Mouse (Mus musculus): ENCODE data around the gene C8g. TPM values are rescaled to one million over a fixed set of nuclear protein-coding genes. Genes with fewer than 3 reads are reported as not detected.

C8g gene
- polyA plus RNA-seq, 1 experiment from 2014 or later: 7.2 TPM

DNA sequence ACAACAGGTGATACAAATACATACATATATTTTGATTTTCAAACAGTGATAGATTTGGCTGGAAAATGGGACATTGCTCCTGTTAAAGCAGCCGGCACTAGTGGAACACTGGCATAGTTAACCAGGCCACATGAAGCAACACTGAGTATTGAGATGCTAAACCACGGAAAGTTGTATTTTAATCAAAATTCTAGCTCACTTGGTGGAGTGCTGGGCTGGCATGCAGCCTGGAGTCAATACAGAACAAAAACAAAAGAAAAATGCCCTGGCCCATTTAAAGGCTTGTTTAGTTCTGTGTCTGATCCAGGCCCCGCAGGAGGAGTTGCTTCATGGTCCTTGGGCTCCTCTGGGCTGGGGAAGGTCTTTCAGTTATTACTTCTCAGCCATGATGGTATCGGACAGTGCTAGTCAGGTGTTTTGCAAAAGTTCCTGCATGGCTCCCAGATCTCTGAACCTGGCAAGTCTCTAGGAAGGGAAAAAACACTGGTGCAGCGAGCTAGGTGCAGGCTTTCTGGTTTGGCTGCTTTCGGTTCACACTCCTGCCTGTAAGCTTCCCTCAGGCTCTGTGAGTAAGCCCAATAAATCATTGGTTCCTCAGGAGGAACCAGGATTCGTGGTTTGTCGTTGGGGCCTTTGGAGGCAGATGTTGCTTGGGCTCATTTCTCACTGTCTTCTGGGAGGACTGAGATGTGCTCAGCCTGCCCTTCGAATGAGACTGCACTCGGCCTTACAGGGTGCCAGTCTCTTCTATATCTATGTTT lies 21.8 kb downstream of the C8g start:
- Histone ChIP-seq H3K36me3 (no peaks in the 10 kb centered on the region), H3K27ac (replicated peaks) (peak overlapping the region; percentile 18; the same call in 1 of the 2 replicates), H3K9me3 (replicated peaks) (no peaks in the 10 kb centered on the region), H3K4me1 (no peaks in the 10 kb centered on the region), H3K4me2 (replicated peaks) (no peak overlapping the region), H3K27me3 (no peaks in the 10 kb centered on the region), H3K4me3 (replicated peaks) (no peak overlapping the region), H3K9ac (no peak overlapping the region)
- 59% methylated on average over 10 of the region's 10 CpGs for WGBS
- ATAC-seq (ENCODE audit: insufficient number of reproducible peaks, low FRiP score, low TSS enrichment, low read depth): no peak

- H3K4me2 ChIP-seq (replicated peaks): no peak overlapping the region
- H3K9me3 ChIP-seq (replicated peaks): no peaks in the 10 kb centered on the region
- H3K36me3 ChIP-seq: no peaks in the 10 kb centered on the region
- H3K4me1 ChIP-seq: no peaks in the 10 kb centered on the region
- no peak overlapping the region for H3K27ac ChIP-seq (replicated peaks)
- H3K4me3 ChIP-seq (replicated peaks): no peak overlapping the region
- no peaks in the 10 kb centered on the region for H3K27me3 ChIP-seq
- ATAC-seq (ENCODE audit: insufficient number of reproducible peaks, low FRiP score, low TSS enrichment, low read depth): no peak
- H3K9ac ChIP-seq: no peak overlapping the region
- WGBS: 90% methylated on average over 3 of the region's 3 CpGs
Observed at GRCm38 (mm10) chr2:25477967-25478675, 23.4 kb downstream of the C8g start.

- Histone ChIP-seq H3K4me3 (replicated peaks) (no peak overlapping the region), H3K4me2 (replicated peaks) (no peak overlapping the region), H3K4me1 (no peaks in the 10 kb centered on the region), H3K27ac (replicated peaks) (no peak overlapping the region), H3K9ac (no peak overlapping the region), H3K36me3 (no peaks in the 10 kb centered on the region), H3K9me3 (replicated peaks) (no peaks in the 10 kb centered on the region), H3K27me3 (no peaks in the 10 kb centered on the region)
- 80% methylated on average over 8 of the region's 8 CpGs for WGBS
- ATAC-seq (ENCODE audit: insufficient number of reproducible peaks, low FRiP score, low TSS enrichment, low read depth): no peak
Observed at GRCm38 (mm10) chr2:25477541-25477940, 24.0 kb downstream of the C8g start.

- H3K27ac ChIP-seq (replicated peaks): no peak overlapping the region
- peaks cover 7% of the 10 kb centered on the region; the same call in 1 of the 2 replicates for H3K4me1 ChIP-seq
- H3K27me3 ChIP-seq: no peaks in the 10 kb centered on the region
- no peaks in the 10 kb centered on the region for H3K9me3 ChIP-seq (replicated peaks)
- ATAC-seq (ENCODE audit: insufficient number of reproducible peaks, low FRiP score, low TSS enrichment, low read depth): no peak
- H3K9ac ChIP-seq: no peak overlapping the region
- no peaks in the 10 kb centered on the region for H3K36me3 ChIP-seq
- H3K4me3 ChIP-seq (replicated peaks): no peak overlapping the region
- WGBS: 78% methylated on average over 2 of the region's 2 CpGs
- H3K4me2 ChIP-seq (replicated peaks): no peak overlapping the region
Observed at GRCm38 (mm10) chr2:25472550-25472949, 29.0 kb downstream of the C8g start.

GRCm38 (mm10) chr2:25469969-25470368 lies 31.6 kb downstream of the C8g start, which contains the start of gene Ptgds:
Gene Ptgds, minus strand, starts transcription at chr2:25470046.
- Histone ChIP-seq H3K27ac (replicated peaks) (no peak within 1 kb of the TSS), H3K4me1 (peaks cover 13% of the 10 kb centered on the region; the same call in 1 of the 2 replicates), H3K9ac (no peak within 1 kb of the TSS), H3K4me3 (replicated peaks) (no peak within 1 kb of the TSS), H3K4me2 (replicated peaks) (no peak within 1 kb of the TSS), H3K9me3 (replicated peaks) (no peaks in the 10 kb centered on the region), H3K27me3 (no peaks in the 10 kb centered on the region), H3K36me3 (no peaks in the 10 kb centered on the region)
- 41% methylated on average over 6 of the region's 6 CpGs for WGBS
- ATAC-seq (ENCODE audit: insufficient number of reproducible peaks, low FRiP score, low TSS enrichment, low read depth): no peak

- H3K9me3 ChIP-seq (replicated peaks): no peaks in the 10 kb centered on the region
- WGBS: 72% methylated on average over 10 of the region's 10 CpGs
- no peaks in the 10 kb centered on the region for H3K27me3 ChIP-seq
- H3K4me2 ChIP-seq (replicated peaks): no peak overlapping the region
- H3K36me3 ChIP-seq: no peaks in the 10 kb centered on the region
- H3K4me3 ChIP-seq (replicated peaks): no peak overlapping the region
- peak; percentile 31; the same call in 1 of the 2 replicates for ATAC-seq (ENCODE audit: insufficient number of reproducible peaks, low FRiP score, low TSS enrichment, low read depth)
- H3K27ac ChIP-seq (replicated peaks): no peak overlapping the region
- H3K4me1 ChIP-seq: peaks cover 13% of the 10 kb centered on the region; the same call in 1 of the 2 replicates
- H3K9ac ChIP-seq: no peak overlapping the region
Observed at GRCm38 (mm10) chr2:25468962-25469915, 32.3 kb downstream of the C8g start.

- H3K9ac ChIP-seq: no peak overlapping the region
- ATAC-seq (ENCODE audit: insufficient number of reproducible peaks, low FRiP score, low TSS enrichment, low read depth): no peak
- no peaks in the 10 kb centered on the region for H3K36me3 ChIP-seq
- H3K9me3 ChIP-seq (replicated peaks): no peaks in the 10 kb centered on the region
- H3K27me3 ChIP-seq: no peaks in the 10 kb centered on the region
- H3K4me3 ChIP-seq (replicated peaks): no peak overlapping the region
- no peak overlapping the region for H3K27ac ChIP-seq (replicated peaks)
- 69% methylated on average over 14 of the region's 14 CpGs for WGBS
- H3K4me1 ChIP-seq: peaks cover 13% of the 10 kb centered on the region; the same call in 1 of the 2 replicates
- no peak overlapping the region for H3K4me2 ChIP-seq (replicated peaks)
Observed at GRCm38 (mm10) chr2:25467606-25468303, 33.8 kb downstream of the C8g start.

GRCm38 (mm10) chr2:25465816-25466635 lies 35.5 kb downstream of the C8g start:
- Histone ChIP-seq H3K4me2 (replicated peaks) (no peak overlapping the region), H3K9me3 (replicated peaks) (no peaks in the 10 kb centered on the region), H3K36me3 (no peaks in the 10 kb centered on the region), H3K27ac (replicated peaks) (no peak overlapping the region), H3K27me3 (no peaks in the 10 kb centered on the region), H3K4me1 (peaks cover 21% of the 10 kb centered on the region), H3K9ac (no peak overlapping the region), H3K4me3 (replicated peaks) (no peak overlapping the region)
- WGBS: 28% methylated on average over 10 of the region's 10 CpGs
- no peak for ATAC-seq (ENCODE audit: insufficient number of reproducible peaks, low FRiP score, low TSS enrichment, low read depth)

DNA sequence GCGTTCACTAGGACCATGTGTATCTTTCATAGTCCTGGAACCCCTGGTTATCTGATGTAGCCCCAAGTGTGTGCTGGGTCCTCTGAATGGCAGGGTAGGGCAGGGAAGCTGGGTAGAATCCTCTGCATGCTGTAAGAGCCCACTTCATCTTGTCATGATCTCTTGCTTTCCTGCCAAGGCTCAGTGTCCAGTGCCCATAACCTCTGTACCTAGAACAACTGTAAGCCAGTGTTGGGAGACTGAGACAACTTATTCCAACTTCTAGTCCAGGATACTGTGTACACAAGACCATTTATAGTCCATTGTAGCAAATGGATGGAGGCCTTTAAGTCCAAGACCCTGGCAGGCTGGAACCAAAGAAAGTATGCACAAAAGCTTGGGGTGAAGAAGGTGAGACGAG lies 36.3 kb downstream of the C8g start:
- Histone ChIP-seq H3K4me2 (replicated peaks) (no peak overlapping the region), H3K9me3 (replicated peaks) (no peaks in the 10 kb centered on the region), H3K27ac (replicated peaks) (no peak overlapping the region), H3K9ac (no peak overlapping the region), H3K4me1 (peaks cover 23% of the 10 kb centered on the region), H3K27me3 (no peaks in the 10 kb centered on the region), H3K4me3 (replicated peaks) (no peak overlapping the region), H3K36me3 (no peaks in the 10 kb centered on the region)
- WGBS: 77% methylated on average over 2 of the region's 2 CpGs
- no peak for ATAC-seq (ENCODE audit: insufficient number of reproducible peaks, low FRiP score, low TSS enrichment, low read depth)

DNA sequence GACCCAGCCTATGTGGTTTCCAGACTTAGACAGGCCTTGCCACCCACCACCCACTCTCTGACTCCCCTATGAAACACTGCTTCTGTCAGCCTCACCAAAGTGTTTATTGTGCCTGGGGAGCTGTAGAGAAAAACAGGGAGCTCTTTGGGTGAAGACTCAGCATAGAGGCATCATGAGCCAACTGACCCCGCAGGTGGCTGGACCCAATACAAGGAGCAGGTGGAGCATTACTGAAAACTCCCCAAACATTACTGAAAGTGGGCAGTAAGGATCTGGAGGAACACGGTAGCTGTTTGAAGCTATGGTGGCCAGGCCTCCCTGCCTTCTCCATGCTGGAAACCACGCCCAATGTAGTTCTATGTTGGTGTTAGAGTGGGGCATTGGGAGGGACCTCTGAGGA lies 37.9 kb downstream of the C8g start:
- Histone ChIP-seq H3K27me3 (no peaks in the 10 kb centered on the region), H3K36me3 (0 out of 2 replicates have a peak, but pooled peaks cover 4% of the 10 kb centered on the region), H3K27ac (replicated peaks) (no peak overlapping the region), H3K4me1 (peaks cover 33% of the 10 kb centered on the region), H3K4me2 (replicated peaks) (no peak overlapping the region), H3K4me3 (replicated peaks) (no peak overlapping the region), H3K9ac (no peak overlapping the region), H3K9me3 (replicated peaks) (no peaks in the 10 kb centered on the region)
- 83% methylated on average over 3 of the region's 3 CpGs for WGBS
- ATAC-seq (ENCODE audit: insufficient number of reproducible peaks, low FRiP score, low TSS enrichment, low read depth): no peak

All from embryonic facial prominence, embryonic 15.5 days (tissue).